Mouse (Mus musculus): ENCODE data around the gene Clasp1. TPM values are rescaled to one million over a fixed set of nuclear protein-coding genes. Genes with fewer than 3 reads are reported as not detected.

Gene Clasp1
- polyA plus RNA-seq, 1 experiment from 2014 or later: 109 TPM

DNA sequence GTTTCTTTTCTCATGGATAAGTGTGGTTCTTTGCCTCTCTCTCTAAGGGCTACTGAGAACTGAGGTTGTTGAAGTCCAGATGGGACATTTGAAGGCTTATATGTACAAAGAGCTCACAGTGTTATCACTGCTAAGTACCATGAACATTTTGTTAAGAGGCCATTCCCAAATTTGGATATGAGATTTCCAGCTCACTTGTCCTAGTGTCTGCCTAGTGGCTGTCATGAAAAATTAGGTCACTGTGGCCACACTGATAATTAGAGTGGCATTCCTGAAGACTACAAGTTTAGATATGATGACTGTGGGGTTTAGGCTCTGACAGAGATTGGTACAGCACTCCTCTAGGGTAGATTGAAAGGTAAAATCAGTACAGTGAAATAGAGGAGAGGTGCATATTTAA lies 97.2 kb downstream of the Clasp1 start:
- no peak for ATAC-seq
- Histone ChIP-seq H3K4me3 (ENCODE audit: low read depth, low read length) (no peak overlapping the region), H3K9me3 (replicated peaks; ENCODE audit: control insufficient read depth, low read length, poor library complexity, severe bottlenecking) (no peaks in the 10 kb centered on the region), H3K9ac (ENCODE audit: low read depth, low read length) (no peak overlapping the region), H3K4me2 (ENCODE audit: low read length) (no peak overlapping the region), H3K4me1 (ENCODE audit: control insufficient read depth, insufficient read depth, low read length) (peaks cover 4% of the 10 kb centered on the region), H3K27me3 (ENCODE audit: control insufficient read depth, insufficient read depth, low read depth, low read length) (no peaks in the 10 kb centered on the region), H3K27ac (ENCODE audit: low read length) (no peak overlapping the region), H3K36me3 (ENCODE audit: control insufficient read depth, insufficient read depth, low read length) (no peaks in the 10 kb centered on the region)

DNA sequence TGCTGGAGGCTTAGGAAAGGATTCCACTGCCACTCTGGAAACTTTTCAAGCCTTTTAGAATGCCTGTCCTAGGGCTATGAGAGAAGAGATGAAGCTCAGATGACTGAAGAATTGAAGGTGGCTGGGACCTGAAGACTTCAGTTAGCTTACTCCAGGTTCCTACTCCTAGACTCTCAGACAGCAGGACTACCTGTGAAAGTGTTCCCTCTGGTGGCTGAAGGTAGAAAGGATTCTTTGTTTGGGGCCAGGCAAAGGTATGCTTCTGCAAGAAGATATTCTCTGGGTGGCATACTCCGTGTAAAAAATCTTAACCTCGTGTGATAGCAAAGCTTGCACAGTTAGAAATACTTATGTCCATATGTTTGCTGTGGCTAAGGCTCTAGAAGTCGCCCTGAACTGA lies 104.0 kb downstream of the Clasp1 start:
- no peak overlapping the region for H3K4me3 ChIP-seq (ENCODE audit: low read depth, low read length)
- no peak overlapping the region for H3K9ac ChIP-seq (ENCODE audit: low read depth, low read length)
- no peaks in the 10 kb centered on the region for H3K27me3 ChIP-seq (ENCODE audit: control insufficient read depth, insufficient read depth, low read depth, low read length)
- H3K4me2 ChIP-seq (ENCODE audit: low read length): no peak overlapping the region
- H3K9me3 ChIP-seq (replicated peaks; ENCODE audit: control insufficient read depth, low read length, poor library complexity, severe bottlenecking): no peaks in the 10 kb centered on the region
- 86% methylated on average over 3 of the region's 3 CpGs for WGBS
- H3K36me3 ChIP-seq (ENCODE audit: control insufficient read depth, insufficient read depth, low read length): peaks cover 2% of the 10 kb centered on the region; the same call in 1 of the 2 replicates
- ATAC-seq: no peak
- H3K27ac ChIP-seq (ENCODE audit: low read length): no peak overlapping the region
- H3K4me1 ChIP-seq (ENCODE audit: control insufficient read depth, insufficient read depth, low read length): no peaks in the 10 kb centered on the region

DNA sequence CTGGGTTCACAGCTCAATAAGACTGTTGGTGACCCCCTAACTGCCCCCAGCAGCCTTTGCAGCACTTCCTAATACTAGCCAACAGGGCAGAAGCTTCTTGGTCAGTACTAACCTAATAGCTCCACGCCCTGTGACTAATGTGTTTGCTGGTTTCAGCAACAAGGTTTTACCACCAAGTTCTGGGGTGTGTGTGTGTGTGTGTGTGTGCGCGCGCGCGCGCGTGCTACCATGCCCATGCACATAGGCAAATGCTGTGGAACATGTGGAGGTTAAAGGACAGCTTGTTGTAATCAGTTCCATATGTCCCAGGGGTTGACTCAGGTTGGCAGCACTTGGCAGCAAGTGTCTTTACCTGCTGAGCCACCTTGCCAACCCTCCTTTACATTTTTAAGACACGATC lies 105.7 kb downstream of the Clasp1 start:
- no peak overlapping the region for H3K27ac ChIP-seq (ENCODE audit: low read length)
- WGBS: 96% methylated on average over 9 of the region's 9 CpGs
- no peak overlapping the region for H3K9ac ChIP-seq (ENCODE audit: low read depth, low read length)
- no peaks in the 10 kb centered on the region for H3K4me1 ChIP-seq (ENCODE audit: control insufficient read depth, insufficient read depth, low read length)
- no peak for ATAC-seq
- H3K9me3 ChIP-seq (replicated peaks; ENCODE audit: control insufficient read depth, low read length, poor library complexity, severe bottlenecking): no peaks in the 10 kb centered on the region
- no peaks in the 10 kb centered on the region for H3K27me3 ChIP-seq (ENCODE audit: control insufficient read depth, insufficient read depth, low read depth, low read length)
- H3K36me3 ChIP-seq (ENCODE audit: control insufficient read depth, insufficient read depth, low read length): peaks cover 9% of the 10 kb centered on the region
- H3K4me2 ChIP-seq (ENCODE audit: low read length): no peak overlapping the region
- H3K4me3 ChIP-seq (ENCODE audit: low read depth, low read length): no peak overlapping the region

DNA sequence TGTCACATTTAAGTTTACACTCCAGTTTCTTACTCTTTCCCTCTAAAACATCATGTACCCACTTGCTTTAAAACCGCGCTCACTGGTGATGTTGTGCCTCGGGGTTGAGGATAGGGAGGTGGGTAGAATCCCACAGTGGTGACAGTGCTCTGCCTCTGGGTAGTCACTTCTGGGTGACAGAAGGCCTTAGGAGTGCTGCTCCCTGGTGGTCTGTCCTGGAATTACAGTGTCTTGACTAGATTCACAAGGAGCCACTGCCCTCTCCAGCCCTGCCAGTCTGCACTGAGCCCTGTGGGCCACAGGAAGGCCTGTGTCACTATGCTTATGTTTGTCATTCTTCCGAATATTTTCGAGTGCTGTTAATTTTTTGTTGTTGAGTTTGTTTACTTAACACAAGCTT lies 109.5 kb downstream of the Clasp1 start:
- H3K9ac ChIP-seq (ENCODE audit: low read depth, low read length): no peak overlapping the region
- H3K27ac ChIP-seq (ENCODE audit: low read length): no peak overlapping the region
- no peaks in the 10 kb centered on the region for H3K4me1 ChIP-seq (ENCODE audit: control insufficient read depth, insufficient read depth, low read length)
- no peak overlapping the region for H3K4me3 ChIP-seq (ENCODE audit: low read depth, low read length)
- ATAC-seq: peak; percentile 67
- H3K9me3 ChIP-seq (replicated peaks; ENCODE audit: control insufficient read depth, low read length, poor library complexity, severe bottlenecking): no peaks in the 10 kb centered on the region
- H3K4me2 ChIP-seq (ENCODE audit: low read length): no peak overlapping the region
- 81% methylated on average over 5 of the region's 5 CpGs for WGBS
- no peaks in the 10 kb centered on the region for H3K27me3 ChIP-seq (ENCODE audit: control insufficient read depth, insufficient read depth, low read depth, low read length)
- H3K36me3 ChIP-seq (ENCODE audit: control insufficient read depth, insufficient read depth, low read length): peaks cover 32% of the 10 kb centered on the region

DNA sequence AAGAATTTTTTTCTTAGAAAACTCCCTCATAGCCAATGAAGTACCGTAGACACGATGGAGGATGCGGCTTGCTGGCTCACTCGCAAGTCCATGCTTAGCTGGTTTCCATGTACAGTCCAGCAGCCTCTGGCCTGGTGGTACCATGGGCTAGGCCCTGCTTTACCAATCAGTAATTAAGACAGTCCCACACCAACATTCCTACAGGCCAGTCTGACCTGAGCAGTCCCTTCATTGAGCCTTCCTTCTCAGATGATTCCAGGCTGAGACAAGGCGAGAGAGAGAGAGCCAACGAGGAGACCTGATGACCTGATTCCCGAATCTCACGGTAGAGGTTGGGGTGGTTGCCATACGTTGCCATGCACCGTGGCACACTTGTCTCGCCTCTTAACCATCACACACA lies 111.7 kb downstream of the Clasp1 start:
- no peak overlapping the region for H3K4me3 ChIP-seq (ENCODE audit: low read depth, low read length)
- peaks cover 43% of the 10 kb centered on the region for H3K36me3 ChIP-seq (ENCODE audit: control insufficient read depth, insufficient read depth, low read length)
- no peak overlapping the region for H3K4me2 ChIP-seq (ENCODE audit: low read length)
- no peaks in the 10 kb centered on the region for H3K27me3 ChIP-seq (ENCODE audit: control insufficient read depth, insufficient read depth, low read depth, low read length)
- ATAC-seq: no peak
- no peak overlapping the region for H3K27ac ChIP-seq (ENCODE audit: low read length)
- H3K9me3 ChIP-seq (replicated peaks; ENCODE audit: control insufficient read depth, low read length, poor library complexity, severe bottlenecking): no peaks in the 10 kb centered on the region
- H3K4me1 ChIP-seq (ENCODE audit: control insufficient read depth, insufficient read depth, low read length): no peaks in the 10 kb centered on the region
- no peak overlapping the region for H3K9ac ChIP-seq (ENCODE audit: low read depth, low read length)
- 96% methylated on average over 11 of the region's 11 CpGs for WGBS

DNA sequence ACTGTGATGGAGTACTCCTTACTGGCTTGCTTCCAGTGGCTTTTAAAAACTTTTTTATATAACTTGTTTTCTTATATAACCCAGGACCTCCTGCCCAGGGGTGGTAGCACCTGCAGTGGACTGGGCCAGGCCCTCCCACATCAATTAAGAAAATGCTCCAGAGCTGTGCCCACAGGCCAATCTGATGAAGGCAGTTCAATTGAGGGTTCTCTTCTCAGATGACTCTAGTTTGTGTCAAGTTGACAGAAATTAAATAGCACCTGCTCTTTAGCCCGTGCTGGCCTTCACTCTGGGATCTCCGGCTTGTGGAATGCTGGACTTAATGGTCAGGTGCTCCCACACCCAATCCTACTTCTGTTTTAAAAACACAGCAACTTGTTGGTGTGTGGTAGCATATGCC lies 112.8 kb downstream of the Clasp1 start:
- no peak for ATAC-seq

DNA sequence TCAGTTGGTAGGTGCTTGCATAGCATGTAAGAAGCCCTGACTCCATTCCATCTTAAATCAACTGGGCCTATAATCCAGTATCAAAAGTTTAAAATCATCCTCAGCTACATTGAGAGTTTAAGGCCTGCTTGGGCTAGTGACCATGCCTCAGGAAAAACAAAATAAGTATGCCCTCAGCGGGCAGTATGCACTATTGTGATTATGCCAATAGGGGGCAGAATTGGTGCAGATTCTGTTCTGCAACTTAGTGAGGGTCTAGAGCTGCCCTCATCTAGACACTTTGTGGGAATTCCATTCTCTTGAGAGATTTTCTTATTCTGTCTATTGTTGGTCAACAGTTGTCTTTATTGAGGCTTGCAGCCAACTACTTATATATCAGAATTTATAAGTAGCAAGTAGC lies 116.9 kb downstream of the Clasp1 start:
- Histone ChIP-seq H3K4me1 (ENCODE audit: control insufficient read depth, insufficient read depth, low read length) (no peaks in the 10 kb centered on the region), H3K27me3 (ENCODE audit: control insufficient read depth, insufficient read depth, low read depth, low read length) (no peaks in the 10 kb centered on the region), H3K9me3 (replicated peaks; ENCODE audit: control insufficient read depth, low read length, poor library complexity, severe bottlenecking) (no peaks in the 10 kb centered on the region), H3K4me2 (ENCODE audit: low read length) (no peak overlapping the region), H3K36me3 (ENCODE audit: control insufficient read depth, insufficient read depth, low read length) (peaks cover 54% of the 10 kb centered on the region), H3K27ac (ENCODE audit: low read length) (no peak overlapping the region), H3K9ac (ENCODE audit: low read depth, low read length) (no peak overlapping the region), H3K4me3 (ENCODE audit: low read depth, low read length) (no peak overlapping the region)
- 90% methylated on average over 1 of the region's 1 CpGs for WGBS
- no peak for ATAC-seq

More for the DNA sequence above, 112.8 kb downstream of the Clasp1 start:
- H3K4me2 ChIP-seq (ENCODE audit: low read length): no peak overlapping the region
- peaks cover 50% of the 10 kb centered on the region for H3K36me3 ChIP-seq (ENCODE audit: control insufficient read depth, insufficient read depth, low read length)
- no peak overlapping the region for H3K4me3 ChIP-seq (ENCODE audit: low read depth, low read length)
- no peaks in the 10 kb centered on the region for H3K4me1 ChIP-seq (ENCODE audit: control insufficient read depth, insufficient read depth, low read length)
- H3K27me3 ChIP-seq (ENCODE audit: control insufficient read depth, insufficient read depth, low read depth, low read length): no peaks in the 10 kb centered on the region
- H3K9me3 ChIP-seq (replicated peaks; ENCODE audit: control insufficient read depth, low read length, poor library complexity, severe bottlenecking): no peaks in the 10 kb centered on the region
- no peak overlapping the region for H3K27ac ChIP-seq (ENCODE audit: low read length)
- 94% methylated on average over 2 of the region's 2 CpGs for WGBS
- no peak overlapping the region for H3K9ac ChIP-seq (ENCODE audit: low read depth, low read length)

DNA sequence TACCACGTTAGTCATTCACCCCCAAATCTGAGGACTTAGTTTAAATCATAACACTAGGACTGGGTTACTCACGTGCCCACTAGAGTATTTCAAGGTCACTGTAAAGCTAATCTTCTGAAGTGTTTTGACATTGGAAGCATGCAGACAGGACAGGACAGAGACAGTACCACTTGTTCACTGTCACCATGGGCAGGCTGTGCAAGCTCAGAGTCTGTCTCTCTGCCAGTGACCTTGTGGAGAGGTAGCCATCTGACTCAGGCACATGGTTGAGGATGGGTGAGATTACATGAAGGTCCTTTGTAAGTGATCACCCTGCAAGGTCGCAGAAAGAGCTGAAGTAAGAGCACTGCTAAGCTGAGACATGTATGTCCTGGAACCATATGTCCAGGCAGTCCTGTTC lies 122.1 kb downstream of the Clasp1 start:
- H3K9me3 ChIP-seq (replicated peaks; ENCODE audit: control insufficient read depth, low read length, poor library complexity, severe bottlenecking): no peaks in the 10 kb centered on the region
- no peak overlapping the region for H3K9ac ChIP-seq (ENCODE audit: low read depth, low read length)
- H3K27me3 ChIP-seq (ENCODE audit: control insufficient read depth, insufficient read depth, low read depth, low read length): no peaks in the 10 kb centered on the region
- H3K4me2 ChIP-seq (ENCODE audit: low read length): no peak overlapping the region
- ATAC-seq: no peak
- H3K4me3 ChIP-seq (ENCODE audit: low read depth, low read length): no peak overlapping the region
- no peak overlapping the region for H3K27ac ChIP-seq (ENCODE audit: low read length)
- H3K36me3 ChIP-seq (ENCODE audit: control insufficient read depth, insufficient read depth, low read length): peaks cover 36% of the 10 kb centered on the region
- H3K4me1 ChIP-seq (ENCODE audit: control insufficient read depth, insufficient read depth, low read length): no peaks in the 10 kb centered on the region
- WGBS: 95% methylated on average over 3 of the region's 3 CpGs

DNA sequence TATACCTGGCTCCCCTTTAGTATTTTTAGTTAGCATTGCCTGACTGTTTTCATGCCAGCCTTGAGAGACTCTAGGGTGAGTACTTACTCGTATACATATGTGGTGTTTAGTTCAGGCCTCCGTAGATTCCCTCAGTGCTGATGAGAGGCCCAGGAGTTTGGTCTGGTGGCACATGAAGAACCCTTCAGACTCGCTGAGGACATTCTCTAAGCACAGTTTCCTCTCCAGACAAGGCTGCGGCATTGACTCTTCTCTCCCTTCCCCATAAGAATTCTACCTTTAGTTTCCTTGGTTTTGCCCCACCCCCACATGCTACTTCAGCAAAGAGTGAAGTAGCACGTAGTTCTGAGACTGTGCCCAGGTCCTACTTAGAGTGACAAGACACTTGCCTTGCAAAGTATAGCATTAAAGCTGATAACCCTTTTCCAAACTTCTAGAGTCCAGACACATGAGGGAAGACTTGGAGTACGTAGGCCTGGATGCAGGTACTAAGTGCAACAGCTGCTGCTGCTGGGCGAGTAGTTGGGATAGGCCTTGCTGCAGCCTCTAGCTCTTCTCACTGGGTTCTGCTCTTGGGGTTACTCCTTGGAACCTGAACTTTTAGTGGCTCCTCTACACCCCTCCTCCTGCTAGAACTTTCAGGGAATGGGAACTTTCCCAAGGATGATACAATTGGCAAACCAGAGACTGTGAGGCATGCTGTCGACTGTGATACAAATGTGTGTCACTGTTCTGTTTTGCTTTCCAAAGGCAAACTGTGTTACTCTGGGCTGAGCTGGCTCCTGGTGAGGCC lies 123.1 kb downstream of the Clasp1 start:
- Histone ChIP-seq H3K4me3 (ENCODE audit: low read depth, low read length) (no peak overlapping the region), H3K4me2 (ENCODE audit: low read length) (no peak overlapping the region), H3K27ac (ENCODE audit: low read length) (no peak overlapping the region), H3K9me3 (replicated peaks; ENCODE audit: control insufficient read depth, low read length, poor library complexity, severe bottlenecking) (no peaks in the 10 kb centered on the region), H3K9ac (ENCODE audit: low read depth, low read length) (no peak overlapping the region), H3K27me3 (ENCODE audit: control insufficient read depth, insufficient read depth, low read depth, low read length) (no peaks in the 10 kb centered on the region), H3K36me3 (ENCODE audit: control insufficient read depth, insufficient read depth, low read length) (peaks cover 32% of the 10 kb centered on the region), H3K4me1 (ENCODE audit: control insufficient read depth, insufficient read depth, low read length) (no peaks in the 10 kb centered on the region)
- 92% methylated on average over 8 of the region's 8 CpGs for WGBS
- no peak for ATAC-seq

Measured in midbrain, embryonic 16.5 days (tissue).